Mouse (Mus musculus) liver, embryonic 15.5 days (tissue): Measurements from ENCODE around the gene Hist1h2ak. TPM values are rescaled to one million over a fixed set of nuclear protein-coding genes. Genes with fewer than 3 reads are reported as not detected.
A peak's percentile ranks its signal among the peaks of the same experiment; 100 is the strongest.
"Not testable (repeated sequence)": the region's sequence is repeated elsewhere in the genome, so short reads cannot be mapped to it uniquely, and the experiment has no call there.

Experiments
- ATAC-seq: fragments of 200-750 bp; cut with Nextera tagmentation; 2 replicates; pipeline ENCODE4 v1.8.0; 2017; ENCODE audit warnings: moderate number of reproducible peaks, mild to moderate bottlenecking, moderate library complexity; ENCODE audit not compliant: insufficient read depth
- H3K27ac ChIP-seq: fragments of 300-500 bp; sonication (generic); replicated peaks from 2 replicates; pipeline ENCODE4 v1.5.1; 2015; ENCODE audit warnings: mild to moderate bottlenecking, inconsistent platforms
- H3K27me3 ChIP-seq: fragments of 300-500 bp; sonication (generic); 2 replicates; pipeline ENCODE4 v1.6.1; 2015; ENCODE audit warnings: mild to moderate bottlenecking, inconsistent platforms
- H3K36me3 ChIP-seq: fragments of 300-500 bp; sonication (generic); replicated peaks from 2 replicates; pipeline ENCODE4 v1.6.1; 2015; ENCODE audit warnings: moderate library complexity, mild to moderate bottlenecking, inconsistent platforms
- H3K4me1 ChIP-seq: fragments of 300-500 bp; sonication (generic); replicated peaks from 2 replicates; pipeline ENCODE4 v1.6.1; 2015; ENCODE audit warnings: inconsistent platforms
- H3K4me2 ChIP-seq: fragments of 300-500 bp; sonication (generic); 2 replicates; pipeline ENCODE4 v1.6.1; 2015; ENCODE audit warnings: moderate library complexity, mild to moderate bottlenecking, inconsistent platforms
- H3K4me3 ChIP-seq: fragments of 300-500 bp; sonication (generic); replicated peaks from 2 replicates; pipeline ENCODE4 v1.5.1; 2015; ENCODE audit warnings: mild to moderate bottlenecking, inconsistent platforms
- H3K9ac ChIP-seq: fragments of 300-500 bp; sonication (generic); 2 replicates; pipeline ENCODE4 v1.6.1; 2015; ENCODE audit warnings: moderate library complexity, mild to moderate bottlenecking, inconsistent platforms
- H3K9me3 ChIP-seq: fragments of 300-500 bp; sonication (generic); replicated peaks from 2 replicates; pipeline ENCODE4 v1.6.1; 2016; ENCODE audit warnings: inconsistent platforms
- WGBS: fragments of 180-500 bp; shearing (Covaris S2); methylation state at CpG from one replicate; pipeline ENCODE4 v1.1.7; 2015; ENCODE audit warnings: mixed read lengths; ENCODE audit not compliant: insufficient replicate concordance; 5-methylcytosine and 5-hydroxymethylcytosine counted together
- polyA plus RNA-seq: library from polyadenylated mRNA; unstranded; fragments of >200 nt; fragmentation: Nextera tagmentation; extraction: Ambion mirVana; gene quantifications from 2 replicates; pipeline ENCODE4 v1.2.1, GENCODE M21; 2015

Hist1h2ak gene
- polyA plus RNA-seq, 1 experiment from 2014 or later: 47.8 TPM

DNA sequence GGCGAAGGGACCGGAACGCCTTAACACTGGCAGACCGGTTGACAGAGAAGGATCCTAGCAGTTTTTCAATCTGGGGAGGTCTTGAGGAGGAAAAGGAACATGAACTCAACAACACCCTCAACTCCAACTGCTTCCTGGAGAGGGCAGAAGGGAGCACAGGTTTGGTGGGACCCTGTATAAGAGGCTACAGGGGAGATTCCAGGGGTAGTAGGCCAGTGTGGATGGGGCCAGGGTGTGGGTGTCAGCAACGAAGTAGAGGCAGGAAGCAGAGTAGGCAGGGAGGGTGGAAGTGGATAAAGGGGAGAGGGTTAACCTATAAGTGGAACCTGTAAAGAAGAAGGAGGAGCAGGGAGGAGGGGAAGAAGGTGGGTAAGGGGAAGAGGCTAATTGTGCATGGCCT, 20.2 kb downstream of the Hist1h2ak start:
- Histone ChIP-seq H3K4me3 (no peak overlapping the region), H3K9me3 (no peaks in the 10 kb centered on the region), H3K27me3 (no peaks in the 10 kb centered on the region), H3K27ac (peak overlapping the region; percentile 92; the same call in 1 of the 2 replicates), H3K4me2 (peak overlapping the region; percentile 85), H3K36me3 (no peaks in the 10 kb centered on the region), H3K4me1 (peaks cover 36% of the 10 kb centered on the region), H3K9ac (no peak overlapping the region; the same call in 1 of the 2 replicates)
- no peak for ATAC-seq
- 74% methylated on average over 5 of the region's 5 CpGs for WGBS

DNA sequence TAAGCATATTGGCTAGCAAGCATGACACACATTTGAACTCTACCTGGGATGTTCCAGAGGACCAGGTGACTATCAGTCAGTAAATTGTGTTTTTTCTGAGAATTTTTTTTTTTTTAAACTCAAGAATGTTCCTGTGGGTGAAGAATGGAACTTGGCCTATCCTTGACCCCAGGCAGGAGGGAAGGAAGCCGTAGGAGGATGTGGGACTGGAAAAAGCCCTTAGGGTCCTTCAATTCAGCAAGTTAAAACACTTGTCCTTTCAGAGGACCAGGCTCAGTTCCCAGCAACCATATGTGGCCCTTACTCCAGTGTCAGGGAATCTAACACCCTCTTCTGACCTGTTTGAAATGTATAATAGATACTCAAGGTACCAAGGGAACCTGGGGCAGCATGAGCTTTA, 24.1 kb downstream of the Hist1h2ak start:
- peaks cover 25% of the 10 kb centered on the region for H3K4me1 ChIP-seq
- WGBS: 60% methylated on average over 1 of the region's 1 CpGs
- no peaks in the 10 kb centered on the region for H3K9me3 ChIP-seq
- no peak overlapping the region for H3K27ac ChIP-seq
- no peak overlapping the region for H3K9ac ChIP-seq
- no peaks in the 10 kb centered on the region for H3K36me3 ChIP-seq
- ATAC-seq: no peak
- no peaks in the 10 kb centered on the region for H3K27me3 ChIP-seq
- no peak overlapping the region for H3K4me3 ChIP-seq
- H3K4me2 ChIP-seq: no peak overlapping the region

DNA sequence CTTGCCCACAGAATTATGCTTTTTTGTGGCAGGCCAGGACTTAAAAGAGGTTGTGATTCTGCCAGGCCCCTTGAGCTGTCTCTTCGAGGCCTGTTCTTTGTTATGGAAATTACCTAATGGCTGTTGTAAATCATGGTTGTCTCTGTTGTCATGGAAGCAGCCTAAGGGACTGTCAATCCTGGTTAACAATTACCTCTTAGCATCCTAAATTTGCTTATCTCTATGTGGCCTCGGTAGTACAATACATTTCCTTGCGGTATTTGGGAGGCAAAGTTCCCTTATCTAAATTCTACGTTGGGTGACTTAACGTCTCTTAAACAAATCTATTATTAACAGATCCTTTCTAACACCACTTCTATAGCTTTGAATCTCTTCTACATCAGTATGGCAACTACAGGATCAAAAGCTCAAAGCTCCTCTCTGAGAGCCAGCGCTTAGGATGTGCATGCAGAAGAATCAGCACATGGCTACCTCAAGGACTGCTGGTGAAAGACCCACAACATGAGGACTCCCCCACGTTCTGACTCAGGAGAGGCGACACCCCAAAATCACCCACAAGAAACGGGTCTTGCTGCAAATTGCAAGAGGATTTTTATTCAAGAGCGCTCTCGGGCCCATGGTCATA, 25.6 kb downstream of the Hist1h2ak start:
- no peak overlapping the region for H3K27ac ChIP-seq
- H3K9ac ChIP-seq: no peak overlapping the region
- H3K9me3 ChIP-seq: no peaks in the 10 kb centered on the region
- H3K4me1 ChIP-seq: peaks cover 14% of the 10 kb centered on the region
- no peak overlapping the region for H3K4me2 ChIP-seq
- no peaks in the 10 kb centered on the region for H3K27me3 ChIP-seq
- WGBS: 35% methylated on average over 11 of the region's 11 CpGs
- no peak for ATAC-seq
- H3K4me3 ChIP-seq: no peak overlapping the region
- H3K36me3 ChIP-seq: no peaks in the 10 kb centered on the region

DNA sequence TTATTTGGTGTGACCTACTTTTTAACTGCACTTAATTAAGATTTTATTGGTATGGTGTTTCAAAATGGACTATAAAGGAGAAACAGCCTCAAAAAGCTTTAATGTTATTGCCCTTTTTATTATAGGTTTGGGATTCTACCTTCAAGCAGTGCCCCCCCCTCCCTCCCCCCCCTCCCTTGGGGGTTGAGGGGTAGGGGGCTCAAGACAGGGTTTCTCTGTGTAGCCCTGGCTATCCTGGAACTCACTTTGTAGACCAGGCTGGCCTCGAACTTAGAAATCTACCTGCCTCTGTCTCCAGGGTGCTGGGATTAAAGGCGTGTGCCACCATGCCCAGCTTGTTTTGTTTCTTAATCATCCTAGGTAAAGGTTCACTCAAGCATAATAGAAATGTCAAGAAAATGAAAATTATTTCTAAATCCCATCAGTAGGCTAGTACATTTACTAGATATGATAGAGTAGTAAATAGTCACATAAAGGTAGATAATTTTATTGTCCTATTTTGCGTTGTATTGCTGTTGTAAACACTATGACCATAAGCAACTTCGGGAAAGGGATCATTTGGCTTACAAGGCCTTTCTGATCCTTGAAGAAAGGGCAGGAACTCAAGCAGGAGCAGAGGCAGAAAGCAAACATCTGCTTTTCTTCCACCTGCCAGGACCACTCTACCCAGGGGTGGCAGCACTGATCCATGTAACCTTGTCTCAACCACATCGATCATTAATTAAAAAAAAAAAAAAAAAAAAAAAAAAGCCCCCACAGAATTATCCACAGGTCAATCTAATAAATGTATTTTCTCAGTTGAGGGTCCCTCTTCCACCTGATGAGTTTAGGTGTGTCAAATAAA, 30.4 kb downstream of the Hist1h2ak start:
- H3K4me3 ChIP-seq: peak overlapping the region; percentile 60
- H3K27me3 ChIP-seq: no peaks in the 10 kb centered on the region
- peak overlapping the region; percentile 70 for H3K9ac ChIP-seq
- H3K36me3 ChIP-seq: no peaks in the 10 kb centered on the region
- no peak for ATAC-seq
- peak overlapping the region; percentile 83 for H3K4me2 ChIP-seq
- H3K27ac ChIP-seq: peak overlapping the region; percentile 95
- no peaks in the 10 kb centered on the region for H3K9me3 ChIP-seq
- peaks cover 44% of the 10 kb centered on the region for H3K4me1 ChIP-seq
- 45% methylated on average over 5 of the region's 5 CpGs for WGBS

DNA sequence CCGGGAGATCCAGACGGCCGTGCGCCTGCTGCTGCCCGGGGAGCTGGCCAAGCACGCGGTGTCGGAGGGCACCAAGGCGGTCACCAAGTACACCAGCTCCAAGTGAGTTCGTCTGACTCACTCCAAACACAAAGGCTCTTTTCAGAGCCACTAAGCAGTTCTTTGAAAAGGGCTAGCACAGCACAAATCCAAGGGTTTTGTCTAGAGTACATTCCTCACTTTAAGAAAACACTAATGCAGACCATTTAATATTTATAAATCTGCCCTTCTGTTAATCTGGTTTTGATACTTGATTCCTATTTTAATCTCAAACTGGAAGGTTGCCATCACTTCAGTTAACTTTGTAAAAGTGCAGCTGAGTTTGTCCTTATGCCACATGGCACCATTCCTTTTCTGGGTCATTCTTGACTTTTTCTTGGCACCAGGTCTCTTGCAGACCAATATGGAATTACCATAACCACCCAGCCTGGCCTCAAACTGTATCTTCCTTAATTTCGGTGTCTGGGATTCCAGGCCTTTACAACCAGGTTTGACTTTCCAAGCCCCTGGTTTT, 31.2 kb downstream of the Hist1h2ak start:
- peak overlapping the region; percentile 83 for H3K4me2 ChIP-seq
- no peaks in the 10 kb centered on the region for H3K9me3 ChIP-seq
- H3K4me3 ChIP-seq: peak overlapping the region; percentile 60
- peak overlapping the region; percentile 70 for H3K9ac ChIP-seq
- no peaks in the 10 kb centered on the region for H3K27me3 ChIP-seq
- no peaks in the 10 kb centered on the region for H3K36me3 ChIP-seq
- 4% methylated on average over 11 of the region's 11 CpGs for WGBS
- ATAC-seq: peak; percentile 28; the same call in 1 of the 2 replicates
- H3K27ac ChIP-seq: peak overlapping the region; percentile 95
- H3K4me1 ChIP-seq: peaks cover 42% of the 10 kb centered on the region

DNA sequence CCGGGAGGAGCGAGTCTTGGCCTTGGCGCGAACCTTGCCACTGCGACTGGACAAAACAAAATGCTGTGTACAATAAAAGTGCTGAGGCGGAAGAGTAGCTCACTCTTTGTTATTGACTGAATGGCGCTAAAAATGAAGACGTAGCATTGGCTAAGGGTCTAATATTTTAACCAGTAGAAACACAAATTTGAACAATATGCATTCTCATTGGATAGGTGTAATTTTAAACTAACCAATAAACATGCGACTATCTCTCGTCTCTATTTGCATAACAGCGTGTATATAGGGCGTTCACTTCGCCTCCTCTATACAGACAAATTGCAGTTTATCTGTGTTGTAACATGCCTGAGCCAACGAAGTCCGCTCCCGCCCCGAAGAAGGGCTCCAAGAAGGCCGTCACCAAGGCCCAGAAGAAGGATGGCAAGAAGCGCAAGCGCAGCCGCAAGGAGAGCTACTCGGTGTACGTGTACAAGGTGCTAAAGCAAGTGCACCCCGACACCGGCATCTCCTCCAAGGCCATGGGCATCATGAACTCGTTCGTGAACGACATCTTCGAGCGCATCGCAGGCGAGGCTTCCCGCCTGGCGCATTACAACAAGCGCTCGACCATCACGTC, 31.8 kb downstream of the Hist1h2ak start, which contains the start of gene Hist1h2bm:
Gene Hist1h2bm, plus strand, starts transcription at position 288 of the 616 bp plus-strand sequence.
- Histone ChIP-seq H3K4me1 (peaks cover 46% of the 10 kb centered on the region), H3K27ac (peak within 1 kb of the TSS; percentile 95), H3K9ac (peak within 1 kb of the TSS; percentile 80), H3K4me2 (peak within 1 kb of the TSS; percentile 83), H3K4me3 (peak within 1 kb of the TSS; percentile 60)
- H3K9me3 ChIP-seq, H3K27me3 ChIP-seq, H3K36me3 ChIP-seq: not testable (repeated sequence)
- WGBS: under 1% methylated on average over 37 of the region's 37 CpGs
- peak; percentile 90 for ATAC-seq

DNA sequence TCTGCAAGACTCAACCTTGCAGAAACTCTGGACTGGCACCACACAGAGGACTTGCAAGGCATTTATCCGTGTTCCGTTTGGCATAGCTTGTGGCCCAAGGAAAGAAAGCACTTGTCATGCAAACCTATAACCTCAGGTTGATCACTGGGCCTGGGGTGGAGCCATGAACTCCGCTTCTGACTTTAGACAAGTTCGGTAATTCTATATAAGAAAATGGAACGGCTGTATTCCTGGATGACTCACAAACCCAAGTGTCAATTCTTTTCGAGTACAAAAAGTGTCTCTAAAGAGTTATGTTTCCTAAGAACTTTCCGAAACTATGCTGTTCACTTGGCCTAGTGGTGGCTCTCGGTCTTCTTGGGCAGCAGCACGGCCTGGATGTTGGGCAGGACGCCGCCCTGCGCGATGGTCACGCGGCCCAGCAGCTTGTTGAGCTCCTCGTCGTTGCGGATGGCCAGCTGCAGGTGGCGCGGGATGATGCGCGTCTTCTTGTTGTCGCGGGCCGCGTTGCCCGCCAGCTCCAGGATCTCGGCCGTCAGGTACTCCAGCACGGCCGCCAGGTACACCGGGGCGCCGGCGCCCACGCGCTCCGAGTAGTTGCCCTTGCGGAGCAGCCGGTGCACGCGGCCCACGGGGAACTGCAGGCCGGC, 32.4 kb downstream of the Hist1h2ak start:
- ATAC-seq: peak; percentile 30
- Histone ChIP-seq H3K4me2 (peak overlapping the region; percentile 83), H3K27ac (peak overlapping the region; percentile 95), H3K9ac (peak overlapping the region; percentile 80), H3K4me1 (peaks cover 47% of the 10 kb centered on the region), H3K4me3 (peak overlapping the region; percentile 60)
- not testable (repeated sequence) for H3K27me3 ChIP-seq, H3K9me3 ChIP-seq, H3K36me3 ChIP-seq
- 2% methylated on average over 22 of the region's 44 CpGs for WGBS

DNA sequence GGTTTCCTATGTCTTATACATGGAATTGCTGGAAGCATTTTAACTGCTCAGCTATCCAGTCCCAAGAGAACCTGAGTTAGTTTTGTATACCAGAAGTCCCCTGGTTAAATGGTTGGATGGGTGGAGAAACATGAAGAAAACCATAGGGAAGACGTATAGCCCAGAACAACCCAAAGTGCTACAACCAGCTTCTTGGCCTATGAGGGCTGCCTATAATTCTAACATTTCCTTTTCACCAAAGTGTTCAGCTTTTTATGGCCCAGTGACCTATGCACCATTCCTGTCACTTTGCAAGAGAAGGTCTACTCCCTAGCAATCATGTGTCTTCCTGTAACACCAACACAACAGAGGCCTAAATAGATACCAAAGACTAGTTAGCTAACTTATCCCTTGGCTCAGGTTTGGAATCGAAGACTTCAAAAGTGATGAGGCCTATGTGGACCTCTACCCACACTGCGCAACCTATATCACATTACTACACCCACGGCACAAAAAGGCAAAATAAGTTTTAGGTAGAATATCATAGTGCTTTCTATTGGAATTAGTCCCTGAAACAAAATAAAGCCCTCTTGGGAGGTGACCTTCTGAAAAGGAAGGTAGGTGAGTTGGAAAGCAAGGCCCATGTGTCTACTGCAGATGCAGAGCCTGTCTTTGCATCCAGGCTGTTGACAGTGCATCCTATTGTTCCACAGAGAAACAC, 35.1 kb downstream of the Hist1h2ak start:
- Histone ChIP-seq H3K4me3 (peak overlapping the region; percentile 57), H3K27ac (peak overlapping the region; percentile 93), H3K4me2 (peak overlapping the region; percentile 69), H3K9me3 (no peaks in the 10 kb centered on the region), H3K27me3 (no peaks in the 10 kb centered on the region), H3K4me1 (peaks cover 61% of the 10 kb centered on the region), H3K36me3 (no peaks in the 10 kb centered on the region), H3K9ac (peak overlapping the region; percentile 66)
- ATAC-seq: no peak
- 44% methylated on average over 4 of the region's 4 CpGs for WGBS

DNA sequence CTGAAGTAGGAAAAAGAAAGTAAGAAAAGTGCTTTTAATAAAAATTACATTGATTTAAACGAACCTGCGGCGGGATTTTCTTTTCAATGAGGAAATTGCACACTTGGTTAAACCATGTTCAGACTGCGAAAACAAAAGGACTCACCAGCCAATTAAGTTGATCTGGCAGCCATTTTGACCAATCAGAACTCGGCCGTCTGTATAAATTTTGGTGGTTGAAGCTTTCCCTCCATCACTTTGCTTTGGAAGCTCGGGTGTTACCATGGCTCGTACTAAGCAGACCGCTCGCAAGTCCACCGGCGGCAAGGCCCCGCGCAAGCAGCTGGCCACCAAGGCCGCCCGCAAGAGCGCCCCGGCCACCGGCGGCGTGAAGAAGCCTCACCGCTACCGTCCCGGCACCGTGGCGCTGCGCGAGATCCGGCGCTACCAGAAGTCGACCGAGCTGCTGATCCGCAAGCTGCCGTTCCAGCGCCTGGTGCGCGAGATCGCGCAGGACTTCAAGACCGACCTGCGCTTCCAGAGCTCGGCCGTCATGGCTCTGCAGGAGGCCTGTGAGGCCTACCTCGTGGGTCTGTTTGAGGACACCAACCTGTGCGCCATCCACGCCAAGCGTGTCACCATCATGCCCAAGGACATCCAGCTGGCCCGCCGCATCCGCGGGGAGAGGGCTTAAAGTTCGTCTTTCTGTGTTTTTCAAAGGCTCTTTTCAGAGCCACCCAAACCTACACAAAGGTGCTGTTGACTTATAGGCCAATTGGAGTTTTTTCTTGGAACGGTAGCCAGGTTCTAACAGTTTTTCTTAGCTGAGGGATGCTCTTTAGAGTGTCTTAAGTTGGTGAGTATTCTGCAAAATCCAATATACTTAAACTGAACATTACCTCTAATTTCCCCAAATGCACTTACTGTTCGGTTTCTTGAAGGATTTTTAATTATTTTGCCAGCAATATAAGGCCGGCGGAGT, 36.0 kb downstream of the Hist1h2ak start, which contains the start of gene Hist1h3h:
Gene Hist1h3h, plus strand, starts transcription at position 263 of the 961 bp plus-strand sequence.
- not testable (repeated sequence) for H3K36me3 ChIP-seq, H3K9me3 ChIP-seq, H3K27me3 ChIP-seq
- ATAC-seq: peak; percentile 11
- peak within 1 kb of the TSS; percentile 90 for H3K4me2 ChIP-seq
- H3K27ac ChIP-seq: peak within 1 kb of the TSS; percentile 95
- 1% methylated on average over 31 of the region's 56 CpGs for WGBS
- H3K9ac ChIP-seq: peak within 1 kb of the TSS; percentile 75
- peaks cover 56% of the 10 kb centered on the region for H3K4me1 ChIP-seq
- H3K4me3 ChIP-seq: peak within 1 kb of the TSS; percentile 62
